ENCODE assay signal across 8 mouse cellular contexts in the genomic region with DNA sequence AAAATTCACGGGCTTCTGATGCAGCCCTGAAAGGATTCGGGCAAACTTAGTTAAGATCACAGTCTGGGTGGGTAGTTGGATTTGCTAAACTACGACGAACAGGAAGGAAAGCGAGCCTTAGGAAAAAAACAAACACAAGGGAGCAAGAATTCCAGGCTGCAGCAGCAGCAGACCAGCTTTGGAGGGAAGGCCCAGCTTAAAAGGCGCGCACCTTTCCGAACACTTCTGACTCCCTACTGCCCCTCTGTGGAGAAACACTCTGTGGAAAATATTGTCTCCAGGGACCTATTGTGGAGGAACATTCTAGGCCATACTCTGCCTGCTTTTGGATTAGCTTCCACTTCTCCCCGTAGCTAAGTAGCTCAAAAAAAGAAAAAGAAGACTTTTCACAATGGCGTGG. TPM values are rescaled to one million over a fixed set of nuclear protein-coding genes. Genes with fewer than 3 reads are reported as not detected.
DNase-seq lines count a peak whose midpoint lies in the region; ATAC-seq and TF ChIP-seq lines count a peak whose summit lies in the region.

No protein-coding gene starts in this region.

- H3K4me3 ChIP-seq in cortical plate, adult 2 months (ENCODE audit: insufficient read depth, low read length): no peak overlapping the region
- H3K4me3 ChIP-seq in limb, embryonic 14.5 days (replicated peaks; ENCODE audit: low read length): no peak overlapping the region
- no peak overlapping the region; the same call in 1 of the 2 replicates for H3K4me3 ChIP-seq in midbrain, embryonic 15.5 days

- H3K27me3 ChIP-seq in limb, embryonic 14.5 days (ENCODE audit: control insufficient read depth, insufficient read depth, low read length): no peaks in the 10 kb centered on the region
- 0 out of 2 replicates have a peak, but pooled peaks cover 2% of the 10 kb centered on the region for H3K27me3 ChIP-seq in midbrain, embryonic 15.5 days (replicated peaks)

- peak; percentile 83 for ATAC-seq in frontal cortex, adult (ENCODE audit: low TSS enrichment)
- peak; percentile 53; the same call in 1 of the 2 replicates for ATAC-seq in limb, embryonic 14.5 days (ENCODE audit: low FRiP score, low read depth)
- no peak for ATAC-seq in midbrain, embryonic 15.5 days (replicated peaks)
- ATAC-seq in erythroid progenitor cell, adult 5-6 weeks (replicated peaks; ENCODE audit: low FRiP score, poor library complexity, severe bottlenecking): no peak

- no peaks in the 10 kb centered on the region for H3K36me3 ChIP-seq in limb, embryonic 14.5 days (ENCODE audit: control insufficient read depth, insufficient read depth, low read length)
- no peaks in the 10 kb centered on the region for H3K36me3 ChIP-seq in midbrain, embryonic 15.5 days (replicated peaks)

- H3K9me3 ChIP-seq in limb, embryonic 14.5 days (ENCODE audit: control insufficient read depth, low read length): no peaks in the 10 kb centered on the region
- no peaks in the 10 kb centered on the region for H3K9me3 ChIP-seq in midbrain, embryonic 15.5 days

- H3K27ac ChIP-seq in cortical plate, adult 2 months (ENCODE audit: insufficient read depth, low read length): no peak overlapping the region
- peak overlapping the region; percentile 86 for H3K27ac ChIP-seq in limb, embryonic 14.5 days (replicated peaks; ENCODE audit: low read depth, low read length)
- no peak overlapping the region for H3K27ac ChIP-seq in midbrain, embryonic 15.5 days

- peak overlapping the region; percentile 23; the same call in 1 of the 2 replicates for H3K4me2 ChIP-seq in limb, embryonic 14.5 days (replicated peaks; ENCODE audit: low read depth, low read length, severe bottlenecking)
- H3K4me2 ChIP-seq in midbrain, embryonic 15.5 days: peak overlapping the region; percentile 20

- TF ChIP-seq CTCF in cortical plate, adult 2 months (IDR thresholded peaks at IDR 0.05; ENCODE audit: extremely low read depth, insufficient read depth, low read length): peak; percentile 41

- 20% methylated on average over 10 of the region's 10 CpGs for WGBS in limb, embryonic 14.5 days
- 22% methylated on average over 10 of the region's 10 CpGs for WGBS in midbrain, embryonic 15.5 days

- TF ChIP-seq POLR2A in cortical plate, adult 2 months (IDR thresholded peaks at IDR 0.05; ENCODE audit: extremely low read depth, insufficient read depth, low read length): no peak
- no peak for TF ChIP-seq POLR2A in limb, embryonic 14.5 days (IDR thresholded peaks at IDR 0.05; ENCODE audit: borderline replicate concordance, extremely low read depth, insufficient read depth, insufficient read length)

- H3K4me1 ChIP-seq in cortical plate, adult 2 months (ENCODE audit: control insufficient read depth, insufficient read depth, low read length): no peaks in the 10 kb centered on the region
- peaks cover 11% of the 10 kb centered on the region; the same call in 1 of the 2 replicates for H3K4me1 ChIP-seq in limb, embryonic 14.5 days (ENCODE audit: control insufficient read depth, insufficient read depth, low read length)
- H3K4me1 ChIP-seq in midbrain, embryonic 15.5 days: peaks cover 3% of the 10 kb centered on the region; the same call in 1 of the 2 replicates

- DNase-seq in frontal cortex, postnatal 25 days (ENCODE audit: low spot score in 2 of 2): no peak
- DNase-seq in gastrocnemius, postnatal 4 days (ENCODE audit: low spot score in 2 of 2): peak; percentile 23 to 30
- peak; percentile 14 for DNase-seq in kidney, adult 11 months
- peak; percentile 81 for DNase-seq in limb, embryonic 14.5 days (ENCODE audit: low spot score)

- no peak overlapping the region for H3K9ac ChIP-seq in limb, embryonic 14.5 days (ENCODE audit: low read depth, low read length, severe bottlenecking)
- no peak overlapping the region for H3K9ac ChIP-seq in midbrain, embryonic 15.5 days

RNA-seq across cellular contexts. Expression of gene Gpc3, which starts 38.2 kb away (rescaled TPM):
- 2.4 and 3.2 TPM in 2 replicates for polyA plus RNA-seq in cortical plate, adult 2 months (2012; rRNA removed)
- total RNA-seq in gastrocnemius, postnatal 4 days (2021): 100 to 1,000 TPM; 327 to 347 TPM
- 730 and 849 TPM in 2 replicates for polyA plus RNA-seq in limb, embryonic 14.5 days (2012; rRNA removed)
- polyA plus RNA-seq in limb, embryonic 14.5 days (2014; fragmentation: Nextera tagmentation; extraction: Ambion mirVana): 985 and 1,114 TPM in 2 replicates
- polyA plus RNA-seq in midbrain, embryonic 15.5 days (2015; fragmentation: Nextera tagmentation; extraction: Ambion mirVana): 60.1 and 66.2 TPM in 2 replicates
- not detected in 2 replicates for total RNA-seq in erythroid progenitor cell, adult 5-6 weeks (2015; ENCODE audit: low replicate concordance)
- not detected in 2 replicates for total RNA-seq in erythroid progenitor cell, adult 5-6 weeks (2017; ENCODE audit: low replicate concordance)

Comparison
In these comparisons a context has a peak if more than half of its experiments do, and no peak if none do; other contexts are left out.
1. ATAC-seq: peak in frontal cortex, adult (single experiment) and limb, embryonic 14.5 days (single experiment); none in midbrain, embryonic 15.5 days (single experiment) and erythroid progenitor cell, adult 5-6 weeks (single experiment).
2. DNase-seq: peak in gastrocnemius, postnatal 4 days (2 of 2), kidney, adult 11 months (single experiment) and limb, embryonic 14.5 days (single experiment); none in frontal cortex, postnatal 25 days (0 of 2).
3. RNA of gene Gpc3, which starts 38.2 kb away (polyA plus RNA-seq): 730 to 1,114 TPM in limb, embryonic 14.5 days and 60.1 to 66.2 TPM in midbrain, embryonic 15.5 days; 2.4 to 3.2 TPM in cortical plate, adult 2 months; every median in the first group is over 10 times any median in the second.